In the genomic region with DNA sequence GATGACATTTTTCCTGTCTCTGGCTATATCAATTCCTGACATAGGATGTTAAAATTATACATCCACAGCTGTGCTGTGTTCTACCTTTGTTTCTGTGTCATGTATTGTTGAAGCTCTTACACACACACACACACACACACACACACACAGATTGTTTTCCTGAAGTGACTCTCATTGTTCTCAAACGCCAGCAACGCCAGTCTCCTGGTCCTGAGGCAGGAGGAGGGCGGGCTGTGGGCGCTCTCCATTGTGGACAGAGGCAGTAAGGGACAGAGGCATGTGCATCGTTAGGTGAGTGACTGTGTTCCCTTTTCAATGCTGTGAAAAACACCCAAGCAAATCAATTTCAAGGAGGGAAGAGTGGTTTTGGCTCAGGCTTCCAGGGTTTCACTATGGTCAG, we compare ENCODE assay signal across 11 mouse cellular contexts.
"Had no signal": no experiment of that assay in that cellular context is flagged by ENCODE, and none has a peak within 500 bp of the region (broad histone marks: within the 10 kb centered on the region; RNA-seq: fewer than 3 reads in every experiment).

No protein-coding gene starts in this region.

- H3K27me3 ChIP-seq: limb, embryonic 15.5 days; liver, embryonic 12.5 days; midbrain, embryonic 12.5 days; neural tube, embryonic 13.5 days had no signal

- H3K27ac ChIP-seq: left cerebral cortex, adult 2 months; limb, embryonic 15.5 days; liver, embryonic 12.5 days; midbrain, embryonic 12.5 days; neural tube, embryonic 13.5 days had no signal

- H3K9me3 ChIP-seq: limb, embryonic 15.5 days; neural tube, embryonic 13.5 days had no signal

- H3K4me2 ChIP-seq: limb, embryonic 15.5 days; liver, embryonic 12.5 days; midbrain, embryonic 12.5 days; neural tube, embryonic 13.5 days had no signal

- DNase-seq: kidney, postnatal 25 days; right cerebral cortex, adult 18-20 months; right cerebral cortex, postnatal 25 days; thymus, postnatal 36 days had no signal

- H3K4me3 ChIP-seq: left cerebral cortex, adult 2 months; limb, embryonic 15.5 days; liver, embryonic 12.5 days; midbrain, embryonic 12.5 days; neural tube, embryonic 13.5 days had no signal

- H3K9ac ChIP-seq: limb, embryonic 15.5 days; liver, embryonic 12.5 days; midbrain, embryonic 12.5 days; neural tube, embryonic 13.5 days had no signal

- ATAC-seq: intestine, embryonic 16.5 days; liver, embryonic 12.5 days; midbrain, embryonic 16.5 days had no signal
